Comparison of ENCODE assay signal across 9 mouse cellular contexts in genomic region chr11:42181973-42182824, GRCm38 (mm10). TPM values are rescaled to one million over a fixed set of nuclear protein-coding genes. Genes with fewer than 3 reads are reported as not detected.
DNase-seq lines count a peak whose midpoint lies in the region; ATAC-seq and TF ChIP-seq lines count a peak whose summit lies in the region.
"Had no signal": no experiment of that assay in that cellular context is flagged by ENCODE, and none has a peak within 500 bp of the region (broad histone marks: within the 10 kb centered on the region; RNA-seq: fewer than 3 reads in every experiment).

No protein-coding gene starts in this region.

- no peak overlapping the region for H3K27ac ChIP-seq in kidney, adult 2 months (ENCODE audit: insufficient read depth, low read depth, low read length)
- no peak overlapping the region for H3K27ac ChIP-seq in midbrain, embryonic 11.5 days (ENCODE audit: low read depth, low read length)

- H3K4me1 ChIP-seq in kidney, adult 2 months (ENCODE audit: control insufficient read depth, insufficient read depth, low read length), result no peaks in the 10 kb centered on the region
- H3K4me1 ChIP-seq in midbrain, embryonic 11.5 days (ENCODE audit: control insufficient read depth, insufficient read depth, low read length), result no peaks in the 10 kb centered on the region

- peak overlapping the region; percentile 13; the same call in 1 of the 2 replicates for H3K4me3 ChIP-seq in kidney, adult 2 months (ENCODE audit: insufficient read depth, low read depth, low read length)
- H3K4me3 ChIP-seq in midbrain, embryonic 11.5 days (ENCODE audit: low read depth, low read length), result peak overlapping the region; percentile 49

- H3K4me2 ChIP-seq in midbrain, embryonic 11.5 days, result peak overlapping the region; percentile 76

- no peaks in the 10 kb centered on the region for H3K27me3 ChIP-seq in kidney, adult 2 months (replicated peaks; ENCODE audit: control insufficient read depth, insufficient read depth, low read length)
- no peaks in the 10 kb centered on the region; the same call in 1 of the 2 replicates for H3K27me3 ChIP-seq in midbrain, embryonic 11.5 days (ENCODE audit: control insufficient read depth, insufficient read depth, low read length)

- TF ChIP-seq POLR2A in kidney, adult 2 months (IDR thresholded peaks at IDR 0.05; ENCODE audit: low read depth, low read length), result no peak

- peak overlapping the region; percentile 79 for H3K9ac ChIP-seq in midbrain, embryonic 11.5 days (ENCODE audit: low read length)

- ATAC-seq in midbrain, embryonic 11.5 days (ENCODE audit: low FRiP score), result peak; percentile 88

- WGBS in kidney, adult 2 months, result under 1% methylated on average over 35 of the region's 35 CpGs
- under 1% methylated on average over 35 of the region's 35 CpGs for WGBS in midbrain, embryonic 11.5 days

- DNase-seq in kidney, adult 2 months, result no peak
- no peak for DNase-seq in kidney, adult 11 months
- DNase-seq in cerebellum, adult 9-11 months, result peak; percentile 76
- DNase-seq in frontal cortex, postnatal 14 days (ENCODE audit: low spot score in 2 of 2), result peak; percentile 37 to 49
- DNase-seq in layer of hippocampus, postnatal 14 days (ENCODE audit: low spot score in 2 of 2), result peak; percentile 51 to 67
- peak; percentile 95 for DNase-seq in midbrain, embryonic 11.5 days (ENCODE audit: low spot score, missing footprints)
- no peak for DNase-seq in thymus, postnatal 4 days
- DNase-seq in thymus, postnatal 36 days, result no peak

- no peaks in the 10 kb centered on the region for H3K36me3 ChIP-seq in kidney, adult 2 months (ENCODE audit: control insufficient read depth, insufficient read depth, low read length)
- H3K36me3 ChIP-seq in midbrain, embryonic 11.5 days (ENCODE audit: control insufficient read depth, insufficient read depth, low read length), result no peaks in the 10 kb centered on the region
- H3K36me3 ChIP-seq: G1E had no signal

- H3K9me3 ChIP-seq in midbrain, embryonic 11.5 days (ENCODE audit: control insufficient read depth, low read length), result no peaks in the 10 kb centered on the region

- no peak for TF ChIP-seq CTCF in kidney, adult 2 months (conservative IDR thresholded peaks at IDR 0.05; ENCODE audit: insufficient read depth, insufficient read length, low read depth, low read length)

RNA-seq across cellular contexts. Expression of gene Gabra1, which starts 0.5 kb away (rescaled TPM):
- polyA plus RNA-seq in kidney, adult 2 months (2012; rRNA removed), result 0.14 TPM in 1 of 2 replicates, not detected in the other
- 100 to 1,000 TPM; 250 to 258 TPM for total RNA-seq in layer of hippocampus, postnatal 14 days (2021)
- 2.9 and 3.4 TPM in 2 replicates for polyA plus RNA-seq in midbrain, embryonic 11.5 days (2014; fragmentation: Nextera tagmentation; extraction: Ambion mirVana)
- polyA plus RNA-seq: G1E had no signal

Comparison
In these comparisons a context has a peak if more than half of its experiments do, and no peak if none do; other contexts are left out.
1. DNase-seq: peak in cerebellum, adult 9-11 months (single experiment), frontal cortex, postnatal 14 days (2 of 2), layer of hippocampus, postnatal 14 days (2 of 2) and midbrain, embryonic 11.5 days (single experiment); none in kidney, adult 2 months (single experiment), kidney, adult 11 months (single experiment), thymus, postnatal 4 days (single experiment) and thymus, postnatal 36 days (0 of 2).